Mouse (Mus musculus) CH12.LX (cell line): ENCODE data around the gene Olfr577. TPM values are rescaled to one million over a fixed set of nuclear protein-coding genes. Genes with fewer than 3 reads are reported as not detected.

Experiments
- DNase-seq: peaks from one replicate; pipeline ENCODE4 v3.0.0-alpha.2; 2013; ENCODE audit errors: extremely low read depth
- H3K27ac ChIP-seq: 2 replicates; pipeline ENCODE4 v1.5.1; 2012; ENCODE audit warnings: low read depth, mild to moderate bottlenecking, control low read depth, moderate library complexity; ENCODE audit not compliant: insufficient read depth
- H3K27me3 ChIP-seq: replicated peaks from 2 replicates; pipeline ENCODE3; 2012; ENCODE audit warnings: inconsistent platforms
- H3K36me3 ChIP-seq, 2 experiments: replicated peaks in 1 of 2; 2 replicates each; pipeline versions ENCODE3 to v1.6.1; 2012; ENCODE audit warnings: inconsistent platforms in 1 of 2, low read length in 1 of 2, mild to moderate bottlenecking in 1 of 2, mixed read lengths in 1 of 2, moderate library complexity in 1 of 2; ENCODE audit not compliant: control insufficient read depth in 1 of 2, insufficient read depth in 1 of 2
- H3K4me1 ChIP-seq, 2 experiments: 2 replicates each; pipeline ENCODE4 v1.6.1; 2012; ENCODE audit warnings: inconsistent platforms in 1 of 2, moderate library complexity in 1 of 2; ENCODE audit not compliant: insufficient read depth in 2 of 2, control insufficient read depth in 1 of 2
- H3K4me2 ChIP-seq: 2 replicates; pipeline ENCODE4 v1.6.1; 2012; ENCODE audit warnings: low read depth, mild to moderate bottlenecking, control low read depth; ENCODE audit not compliant: poor library complexity, insufficient read depth, severe bottlenecking
- H3K4me3 ChIP-seq, 3 experiments: fragments of 150-350 bp in 1 of 3; sonication (generic) in 1 of 3; replicated peaks in 1 of 3; 2 replicates each; pipeline versions ENCODE3 to v1.5.1; 2011 to 2012; ENCODE audit warnings: low read depth in 2 of 3, low read length in 2 of 3, mild to moderate bottlenecking in 2 of 3, moderate library complexity in 2 of 3, control low read depth in 1 of 3, improper control_type of control experiment in 1 of 3, inconsistent platforms in 1 of 3, mixed read lengths in 1 of 3; ENCODE audit not compliant: poor library complexity in 1 of 3
- H3K79me2 ChIP-seq: replicated peaks from 2 replicates; pipeline ENCODE4 v1.6.1; 2012; ENCODE audit warnings: mild to moderate bottlenecking, moderate library complexity; ENCODE audit not compliant: control insufficient read depth, poor library complexity, insufficient read depth, severe bottlenecking; ENCODE audit errors: extremely low read depth
- H3K9ac ChIP-seq: 2 replicates; pipeline ENCODE4 v1.6.1; 2012; ENCODE audit warnings: low read depth, mild to moderate bottlenecking, control low read depth, moderate library complexity; ENCODE audit not compliant: insufficient read depth
- H3K9me3 ChIP-seq: replicated peaks from 2 replicates; pipeline ENCODE3; 2012; ENCODE audit warnings: low read length, inconsistent platforms, mixed read lengths
- BHLHE40 ChIP-seq: IDR thresholded peaks from 2 replicates; pipeline ENCODE4 v1.6.1; 2011; ENCODE audit warnings: mild to moderate bottlenecking, low read depth, low read length, improper control_type of control experiment
- CHD1 ChIP-seq: IDR thresholded peaks from 2 replicates; pipeline ENCODE4 v1.6.1; 2012; ENCODE audit warnings: low read depth, low read length, improper control_type of control experiment, inconsistent platforms
- CTCF ChIP-seq, 2 experiments: IDR thresholded peaks in 1 of 2; conservative IDR thresholded peaks in 1 of 2; 2 replicates each; pipeline ENCODE4 v1.5.1; 2011 to 2012; ENCODE audit warnings: low read depth in 2 of 2, low read length in 2 of 2, improper control_type of control experiment in 1 of 2, inconsistent platforms in 1 of 2, mild to moderate bottlenecking in 1 of 2, moderate library complexity in 1 of 2
- E2F4 ChIP-seq: IDR thresholded peaks from 2 replicates; pipeline ENCODE4 v1.6.1; 2011; ENCODE audit warnings: low read depth, low read length, improper control_type of control experiment; ENCODE audit not compliant: insufficient replicate concordance
- EP300 ChIP-seq: IDR thresholded peaks from 2 replicates; pipeline ENCODE4 v1.6.1; 2011; ENCODE audit warnings: low read length, improper control_type of control experiment
- ETS1 ChIP-seq: conservative IDR thresholded peaks from 2 replicates; pipeline ENCODE4 v1.6.1; 2012; ENCODE audit warnings: low read depth, mild to moderate bottlenecking, inconsistent platforms, low read length, improper control_type of control experiment, moderate library complexity
- GABPA ChIP-seq: IDR thresholded peaks from 2 replicates; pipeline ENCODE4 v1.6.1; 2012; ENCODE audit warnings: low read depth, low read length, improper control_type of control experiment, inconsistent platforms; ENCODE audit not compliant: insufficient replicate concordance
- JUN ChIP-seq: IDR thresholded peaks from 2 replicates; pipeline ENCODE4 v1.6.1; 2011; ENCODE audit warnings: low read depth, mild to moderate bottlenecking, low read length, improper control_type of control experiment, moderate library complexity; ENCODE audit not compliant: insufficient read depth
- JUND ChIP-seq: conservative IDR thresholded peaks from 2 replicates; pipeline ENCODE4 v1.6.1; 2011; ENCODE audit warnings: low read depth, low read length, improper control_type of control experiment
- MEF2A ChIP-seq: IDR thresholded peaks from 2 replicates; pipeline ENCODE4 v1.6.1; 2014; ENCODE audit warnings: low read depth, mild to moderate bottlenecking, inconsistent platforms, low read length, improper control_type of control experiment, borderline replicate concordance
- PAX5 ChIP-seq: IDR thresholded peaks from 2 replicates; pipeline ENCODE4 v1.6.1; 2012; ENCODE audit warnings: low read length, inconsistent platforms, mixed read lengths
- POLR2A ChIP-seq: IDR thresholded peaks from 2 replicates; pipeline ENCODE4 v1.6.1; 2011; ENCODE audit warnings: low read depth, mild to moderate bottlenecking, improper control_type of control experiment, low read length
- RCOR1 ChIP-seq: conservative IDR thresholded peaks from 2 replicates; pipeline ENCODE4 v1.6.1; 2012; ENCODE audit warnings: low read depth, mild to moderate bottlenecking, inconsistent platforms, low read length, improper control_type of control experiment
- SIN3A ChIP-seq: IDR thresholded peaks from 2 replicates; pipeline ENCODE4 v1.6.1; 2012; ENCODE audit warnings: low read length, improper control_type of control experiment, inconsistent platforms
- SMC3 ChIP-seq: IDR thresholded peaks from 2 replicates; pipeline ENCODE4 v1.6.1; 2011; ENCODE audit warnings: low read depth, low read length, improper control_type of control experiment
- TBP ChIP-seq: conservative IDR thresholded peaks from 2 replicates; pipeline ENCODE4 v1.6.1; 2011; ENCODE audit warnings: low read depth, low read length, improper control_type of control experiment
- TCF12 ChIP-seq: IDR thresholded peaks from 2 replicates; pipeline ENCODE4 v1.6.1; 2014; ENCODE audit warnings: low read depth, mild to moderate bottlenecking, inconsistent platforms, low read length, improper control_type of control experiment
- UBTF ChIP-seq: IDR thresholded peaks from 2 replicates; pipeline ENCODE4 v1.6.1; 2012; ENCODE audit warnings: low read depth, mild to moderate bottlenecking, inconsistent platforms, low read length, improper control_type of control experiment, moderate library complexity
- ZKSCAN1 ChIP-seq: IDR thresholded peaks from 2 replicates; pipeline ENCODE4 v1.6.1; 2012; ENCODE audit warnings: low read depth, inconsistent platforms, low read length, improper control_type of control experiment, borderline replicate concordance
- ZMIZ1 ChIP-seq: IDR thresholded peaks from 2 replicates; pipeline ENCODE4 v1.6.1; 2012; ENCODE audit warnings: low read depth, mild to moderate bottlenecking, inconsistent platforms, low read length, improper control_type of control experiment
- ZNF384 ChIP-seq: IDR thresholded peaks from 2 replicates; pipeline ENCODE4 v1.6.1; 2012; ENCODE audit warnings: low read depth, low read length, improper control_type of control experiment, inconsistent platforms
- dilution Hi-C: fragments of 300-500 bp; cut with MboI; formaldehyde crosslinking; loops from 2 replicates; pipeline ENCODE4 v1.14.3; 2020; ENCODE audit warnings: low sequenced_read_pairs; ENCODE audit not compliant: extremely low pct_unique_long_range_greater_than_20kb, extremely low pct_ligation_motif_present
- in situ Hi-C: fragments of 300-500 bp; cut with MboI; formaldehyde crosslinking; loops from 3 replicates; pipeline ENCODE4 v1.14.3; 2019; ENCODE audit warnings: low sequenced_read_pairs, low pct_ligation_motif_present, low pct_unique_long_range_greater_than_20kb, mixed read lengths
- polyA plus RNA-seq: library from polyadenylated mRNA; unstranded; fragments of >175 nt; gene quantifications from 2 replicates; pipeline ENCODE4 v1.2.1, GENCODE M21; 2012; ENCODE audit warnings: low read depth; ENCODE audit not compliant: insufficient read length
- total RNA-seq, 2 experiments: library from RNA; depleted of rRNA; stranded (reverse); fragments of 300-350 nt in 1 of 2; fragments of >200 nt in 1 of 2; gene quantifications; 2 replicates each; pipeline ENCODE4 v1.2.3; 2012 to 2014

Gene Olfr577
- total and polyA plus RNA-seq, 3 experiments, result not detected

- DNase-seq, result no peak
- Histone ChIP-seq H3K36me3 (no peaks in the 10 kb centered on the region), H3K9ac (no peak within 1 kb of the TSS), H3K4me1 (no peaks in the 10 kb centered on the region), H3K4me3 (no peak within 1 kb of the TSS), H3K27me3 (no peaks in the 10 kb centered on the region), H3K79me2 (no peaks in the 10 kb centered on the region)
- dilution Hi-C loops (no loop called here), in situ Hi-C loops (no loop called here)
- TF ChIP-seq POLR2A, result no peak
- TF ChIP-seq ETS1, result no peak
- no peak for TF ChIP-seq RCOR1
- no peak for TF ChIP-seq E2F4
- TF ChIP-seq, all 38 proteins: peak for 0
- no peak within 1 kb of the TSS for H3K4me2 ChIP-seq
- H3K9me3 ChIP-seq, result no peaks in the 10 kb centered on the region
- no peak within 1 kb of the TSS for H3K27ac ChIP-seq
Observed at GRCm38 (mm10) chr7:102962360-102962759, 13.4 kb downstream of the Olfr577 start, which contains the start of gene Olfr576. TSS of gene Olfr576 (plus strand) at chr7:102962660.

GRCm38 (mm10) chr7:102958593-102958992 is 17.1 kb downstream of the Olfr577 start, which contains the start of gene Olfr575:
TSS of gene Olfr575 (minus strand) at chr7:102958775.
- H3K27ac ChIP-seq, result no peak within 1 kb of the TSS
- TF ChIP-seq ZMIZ1, result no peak
- TF ChIP-seq JUND, result no peak
- in situ Hi-C loops, result no loop called here

GRCm38 (mm10) chr7:102958137-102958536 is 17.6 kb downstream of the Olfr577 start:
- dilution Hi-C loops, result no loop called here
- no peak overlapping the region for H3K4me2 ChIP-seq
- no peak for TF ChIP-seq ETS1
- TF ChIP-seq POLR2A, result no peak
- no peak for TF ChIP-seq GABPA
- TF ChIP-seq BHLHE40, result no peak
- TF ChIP-seq PAX5, result no peak
- no peak for TF ChIP-seq MEF2A
- no peak for TF ChIP-seq ZNF384
- TF ChIP-seq EP300, result no peak
- TF ChIP-seq ZKSCAN1, result no peak
- TF ChIP-seq TCF12, result no peak
- no peak for TF ChIP-seq CHD1
- TF ChIP-seq SIN3A, result no peak
- no peak for TF ChIP-seq TBP
- no peak for TF ChIP-seq SMC3
- TF ChIP-seq JUND, result no peak
- TF ChIP-seq RCOR1, result no peak
- no peak for TF ChIP-seq CTCF (conservative IDR thresholded peaks at IDR 0.05 in 1 of 2, IDR thresholded peaks at IDR 0.05 in 1 of 2; ENCODE audit: low read depth in 2 of 2, low read length in 2 of 2)
- no peak for TF ChIP-seq UBTF
- TF ChIP-seq JUN, result no peak
- TF ChIP-seq, all 38 proteins: peak for 0
- no peaks in the 10 kb centered on the region for H3K27me3 ChIP-seq
- DNase-seq, result no peak
- no peak overlapping the region for H3K9ac ChIP-seq
- H3K79me2 ChIP-seq, result no peaks in the 10 kb centered on the region
- H3K4me1 ChIP-seq, result no peaks in the 10 kb centered on the region
- H3K36me3 ChIP-seq, result no peaks in the 10 kb centered on the region
- H3K9me3 ChIP-seq, result no peaks in the 10 kb centered on the region
- in situ Hi-C loops, result no loop called here
- H3K27ac ChIP-seq, result no peak overlapping the region
- no peak overlapping the region for H3K4me3 ChIP-seq

More at GRCm38 (mm10) chr7:102958593-102958992, 17.1 kb downstream of the Olfr577 start, which contains the start of gene Olfr575:
- dilution Hi-C loops, result no loop called here
- no peaks in the 10 kb centered on the region for H3K27me3 ChIP-seq
- no peaks in the 10 kb centered on the region for H3K4me1 ChIP-seq
- H3K4me2 ChIP-seq, result no peak within 1 kb of the TSS; the same call in 1 of the 2 replicates
- no peak within 1 kb of the TSS for H3K4me3 ChIP-seq
- no peaks in the 10 kb centered on the region for H3K79me2 ChIP-seq
- H3K9me3 ChIP-seq, result no peaks in the 10 kb centered on the region
- H3K36me3 ChIP-seq, result no peaks in the 10 kb centered on the region
- H3K9ac ChIP-seq, result no peak within 1 kb of the TSS
- DNase-seq, result no peak
